Mouse (Mus musculus) c-Kit-positive CD71-positive TER-119-negative erythroid progenitor cells, embryonic 14.5 days (primary cell): Measurements from ENCODE around the gene Fam171b.

Experiments
- DNase-seq: peaks from one replicate; pipeline ENCODE4 v3.0.0-alpha.2; 2013; ENCODE audit warnings: low read depth

Gene Fam171b

DNA sequence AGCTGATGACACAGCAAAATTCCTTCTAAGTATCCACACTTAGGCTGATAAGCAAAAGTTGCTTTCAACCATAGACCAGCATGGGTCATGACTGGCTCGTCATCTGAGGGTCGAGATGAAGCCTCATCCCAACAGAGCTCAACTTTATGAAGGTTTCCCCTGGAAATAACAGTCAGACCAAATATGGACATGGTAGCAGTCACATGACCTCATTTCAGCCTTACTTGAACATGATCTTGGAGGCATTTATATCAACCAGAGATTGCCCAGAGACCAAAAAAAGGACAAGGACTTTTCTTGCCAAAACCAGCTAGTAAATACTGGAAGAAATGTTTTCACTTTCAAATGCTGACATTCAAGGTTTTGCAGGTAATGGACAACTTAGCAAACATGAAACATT is 81.3 kb downstream of the Fam171b start:
- peak; percentile 1 for DNase-seq

DNA sequence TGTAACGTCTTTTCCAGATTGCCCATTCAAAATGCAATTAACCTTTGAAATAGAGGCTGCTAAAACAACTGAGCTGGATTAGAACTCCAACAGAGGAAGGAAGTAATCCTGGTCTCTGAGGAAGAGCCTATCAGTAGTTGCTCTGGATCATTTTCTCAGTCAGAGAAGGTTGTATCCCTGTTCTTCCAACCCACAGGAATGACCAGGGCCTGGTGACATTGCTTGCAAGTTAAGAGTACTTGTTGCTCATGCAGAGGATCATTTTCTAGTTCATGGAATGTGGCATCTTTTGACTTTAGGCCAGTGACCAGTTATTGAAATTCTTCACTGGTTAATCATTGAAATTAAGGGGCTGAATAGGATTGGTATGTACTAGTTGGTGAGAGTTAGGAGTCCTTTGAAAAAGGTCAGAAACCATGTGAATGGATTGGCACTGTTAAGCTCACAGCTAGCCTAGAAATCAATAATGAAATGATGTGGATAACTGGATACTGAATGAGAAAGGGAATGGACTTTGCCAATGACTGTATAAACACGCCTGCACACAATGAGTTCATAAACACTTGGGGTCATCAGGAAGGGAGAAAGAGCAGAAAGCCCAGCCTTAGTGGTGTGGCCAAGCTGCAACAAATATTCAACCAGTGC is 89.6 kb downstream of the Fam171b start:
- DNase-seq = no peak

DNA sequence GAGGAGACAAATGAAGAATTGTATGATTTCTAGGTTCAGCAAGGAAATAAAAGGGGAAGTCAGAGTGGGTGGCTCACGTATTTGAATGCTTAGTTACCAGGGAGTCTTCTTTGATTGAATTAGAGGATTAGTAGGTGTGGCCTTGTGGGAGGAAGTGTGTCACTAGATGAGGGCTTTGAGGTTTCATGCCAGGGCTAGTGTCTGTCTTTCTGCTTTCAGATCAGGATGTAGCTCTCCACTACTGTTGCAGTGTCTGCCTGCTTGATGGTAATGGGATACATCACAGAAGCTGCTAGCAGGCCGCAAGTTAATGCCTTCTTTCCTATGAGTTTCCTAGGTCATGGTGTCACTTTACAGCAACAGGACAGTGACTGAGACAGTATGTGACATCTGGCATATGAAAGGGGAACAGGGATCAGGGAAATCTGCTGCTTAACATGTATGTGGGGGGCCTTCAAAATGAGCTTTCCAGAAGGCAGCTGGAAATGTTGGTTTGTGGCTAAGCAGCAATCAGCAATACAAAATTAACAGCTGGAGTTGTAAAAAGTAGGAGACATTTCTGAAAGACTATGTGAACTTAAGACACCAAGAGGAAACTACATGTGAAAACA is 117.1 kb downstream of the Fam171b start:
- DNase-seq = no peak
